Mouse (Mus musculus) lung, postnatal 14 days (tissue): ENCODE results near the gene Tbc1d4.

Experiments
- DNase-seq: peaks from one replicate; pipeline ENCODE4 v3.0.0; 2021

Gene Tbc1d4

DNA sequence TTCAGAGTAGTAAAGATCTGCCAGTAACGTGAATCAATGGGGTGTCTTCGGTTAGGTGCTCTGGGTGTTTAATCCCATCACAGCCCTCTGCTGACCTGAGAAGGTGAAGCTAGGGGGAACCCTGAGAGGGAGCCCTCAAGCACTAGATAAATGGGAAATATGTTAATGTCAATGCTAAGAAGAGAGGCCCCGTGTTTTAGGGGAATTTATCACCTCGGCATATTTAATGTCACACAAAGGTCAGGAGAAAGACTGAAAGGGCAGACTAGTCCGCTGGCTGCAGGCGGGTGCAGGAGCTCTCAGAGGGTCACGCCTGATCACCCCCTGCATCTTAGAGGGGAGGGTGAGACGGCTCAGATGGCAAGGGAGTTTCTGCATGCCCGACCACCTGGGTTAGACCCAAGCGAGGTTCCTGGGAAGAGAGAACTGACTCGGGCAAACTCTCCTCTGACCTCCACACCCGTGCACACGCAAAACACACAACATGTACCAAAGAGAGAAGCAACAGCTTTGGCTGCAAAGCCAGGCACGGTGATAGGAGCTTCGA lies 120.7 kb downstream of the Tbc1d4 start:
- DNase-seq, result no peak

GRCm38 (mm10) chr14:101486550-101486949 lies 122.4 kb downstream of the Tbc1d4 start:
- no peak for DNase-seq

GRCm38 (mm10) chr14:101483230-101483629 lies 125.8 kb downstream of the Tbc1d4 start:
- DNase-seq, result peak; percentile 32

- peak; percentile 57 for DNase-seq
Measured at GRCm38 (mm10) chr14:101482270-101482669, 126.7 kb downstream of the Tbc1d4 start.

DNA sequence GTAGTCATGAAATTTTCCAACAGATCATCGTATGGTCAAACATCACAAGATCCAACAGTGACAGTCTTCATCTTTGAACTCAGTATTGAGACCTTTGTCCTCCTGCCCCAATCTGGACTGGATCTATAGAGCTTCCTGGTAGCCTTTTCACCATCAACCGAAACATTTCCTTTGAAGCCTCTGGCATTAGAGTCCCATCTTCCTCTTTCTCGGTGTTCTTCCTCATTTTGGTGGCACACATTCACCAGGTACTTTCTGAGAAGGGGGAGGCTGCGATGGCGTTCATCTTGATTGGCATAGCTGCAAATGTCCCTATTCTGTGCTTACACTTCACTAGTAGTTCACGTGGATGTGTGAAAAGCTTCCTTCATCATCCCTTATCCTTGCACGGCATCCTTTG lies 127.8 kb downstream of the Tbc1d4 start:
- no peak for DNase-seq

DNA sequence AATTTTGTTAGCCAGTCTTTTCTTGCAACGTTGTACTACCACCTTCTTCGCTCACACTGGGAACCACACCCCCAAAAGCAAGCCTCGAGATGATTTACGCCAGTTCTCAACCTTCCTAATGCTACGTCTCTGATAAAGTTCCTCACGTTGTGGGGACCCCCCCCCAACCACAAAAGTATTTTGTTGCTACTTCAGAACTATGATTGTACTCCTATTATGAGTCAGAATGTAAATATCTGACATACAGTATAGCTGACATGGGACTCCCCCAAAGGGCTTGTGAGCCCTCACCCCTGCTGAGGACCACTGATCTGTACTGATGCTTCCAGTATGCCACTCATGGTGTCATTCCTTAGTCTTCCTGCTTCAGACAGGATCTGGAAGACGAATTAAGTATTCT lies 128.4 kb downstream of the Tbc1d4 start:
- no peak for DNase-seq

- no peak for DNase-seq
Measured at GRCm38 (mm10) chr14:101477827-101478220, 131.2 kb downstream of the Tbc1d4 start.

DNA sequence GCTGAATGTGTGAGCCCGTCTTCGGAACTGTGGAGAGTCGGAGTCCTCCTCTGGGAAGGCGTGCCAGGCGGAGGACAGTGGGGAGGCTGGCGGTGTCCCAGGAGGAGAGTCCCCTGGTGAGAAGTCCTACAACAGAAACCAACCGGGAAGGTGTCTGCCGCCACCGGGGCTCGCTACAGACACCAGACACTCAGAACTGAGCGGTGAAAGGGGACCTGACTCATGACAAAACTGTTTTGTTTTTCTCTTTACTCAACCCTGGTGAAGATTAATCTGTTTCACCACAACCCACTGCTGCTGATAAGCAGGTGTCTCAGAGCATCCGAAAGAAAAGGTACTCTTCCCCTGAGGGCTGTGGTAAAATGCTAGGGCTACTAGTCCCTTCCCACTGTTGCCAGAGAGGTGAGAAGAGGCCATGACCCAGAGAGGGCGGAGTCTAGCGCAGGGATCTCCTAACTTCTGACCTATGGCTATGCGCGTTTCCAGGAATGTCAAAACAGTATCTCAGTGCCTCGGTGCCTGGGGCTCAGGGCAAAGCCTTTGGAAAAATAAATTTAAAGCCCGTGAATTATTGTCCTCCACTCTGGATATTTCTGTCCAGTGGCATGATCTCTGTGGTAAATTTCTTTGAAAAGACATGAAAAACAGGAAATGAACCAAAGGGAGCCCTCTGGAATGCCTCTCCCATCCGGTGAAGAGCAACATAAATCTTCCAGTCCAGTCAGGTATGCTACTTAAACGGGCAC lies 131.7 kb downstream of the Tbc1d4 start:
- no peak for DNase-seq

DNA sequence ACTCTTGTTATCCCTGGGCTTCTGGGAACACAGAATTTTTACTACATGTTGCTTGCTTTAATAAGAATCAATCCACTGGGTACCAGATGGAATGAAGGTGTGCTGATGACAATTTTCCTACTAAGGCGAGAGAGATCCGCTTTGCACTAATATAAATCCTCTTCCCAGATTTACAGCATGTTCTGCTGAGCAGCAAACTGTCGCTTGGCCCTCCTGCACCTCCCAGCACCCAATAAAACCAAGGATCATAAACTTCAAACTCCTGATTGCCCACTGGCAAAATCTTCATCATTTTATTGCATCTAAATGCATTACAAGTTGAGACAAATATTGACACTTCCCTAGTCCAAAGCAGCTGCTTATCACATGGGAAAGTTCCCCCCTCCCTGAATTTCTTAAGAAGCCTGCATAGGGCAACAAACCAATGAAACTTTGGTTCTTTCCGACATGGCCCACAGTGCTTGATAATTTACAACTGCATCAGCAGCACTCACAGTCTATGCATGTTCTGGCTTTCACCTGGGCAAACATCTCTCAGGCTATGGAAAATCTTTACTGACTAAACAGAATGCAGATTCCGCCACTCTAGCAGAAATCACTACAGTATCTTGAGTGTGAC lies 139.4 kb downstream of the Tbc1d4 start:
- no peak for DNase-seq

- DNase-seq, result no peak
Measured at GRCm38 (mm10) chr14:101468143-101468542, 140.8 kb downstream of the Tbc1d4 start.

DNA sequence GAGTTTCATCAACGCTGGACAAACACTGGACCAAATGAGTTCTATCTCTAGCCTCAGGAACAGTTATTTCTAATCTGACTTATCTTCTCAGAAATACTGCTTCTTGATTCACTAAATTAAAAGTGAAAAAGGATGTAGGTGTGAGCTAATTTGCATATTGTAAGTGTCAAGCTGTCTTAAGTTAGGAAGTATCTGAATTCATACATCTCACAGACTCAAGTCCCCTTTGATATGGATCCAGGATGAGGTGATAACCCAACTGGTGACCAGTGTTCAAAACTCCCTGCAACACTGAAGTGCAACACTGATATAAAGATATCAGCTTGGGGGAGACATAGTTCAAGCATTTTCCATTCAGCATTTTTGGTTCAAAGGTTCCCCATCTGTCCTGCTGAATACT lies 141.5 kb downstream of the Tbc1d4 start:
- no peak for DNase-seq

- DNase-seq, result no peak
Measured at GRCm38 (mm10) chr14:101466521-101466920, 142.5 kb downstream of the Tbc1d4 start.

DNA sequence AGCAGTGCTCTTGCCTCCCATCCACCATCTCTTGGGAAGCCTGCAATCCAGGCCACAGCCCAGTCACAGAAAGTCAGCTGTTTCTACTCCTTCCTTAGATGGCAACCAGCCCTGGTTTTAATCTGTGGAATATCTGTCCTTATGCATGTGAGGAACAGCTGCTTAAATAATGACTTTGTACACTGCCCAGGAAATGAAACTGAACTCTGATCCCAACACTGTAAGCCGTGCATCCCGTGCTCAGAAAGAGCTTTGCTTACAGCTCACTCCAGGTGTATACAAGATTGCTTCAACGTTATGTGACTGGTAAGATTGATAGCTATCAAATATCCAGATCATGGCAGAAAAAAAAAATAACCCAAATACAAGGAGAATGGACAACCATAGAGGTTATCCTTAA lies 143.1 kb downstream of the Tbc1d4 start:
- DNase-seq, result no peak

DNA sequence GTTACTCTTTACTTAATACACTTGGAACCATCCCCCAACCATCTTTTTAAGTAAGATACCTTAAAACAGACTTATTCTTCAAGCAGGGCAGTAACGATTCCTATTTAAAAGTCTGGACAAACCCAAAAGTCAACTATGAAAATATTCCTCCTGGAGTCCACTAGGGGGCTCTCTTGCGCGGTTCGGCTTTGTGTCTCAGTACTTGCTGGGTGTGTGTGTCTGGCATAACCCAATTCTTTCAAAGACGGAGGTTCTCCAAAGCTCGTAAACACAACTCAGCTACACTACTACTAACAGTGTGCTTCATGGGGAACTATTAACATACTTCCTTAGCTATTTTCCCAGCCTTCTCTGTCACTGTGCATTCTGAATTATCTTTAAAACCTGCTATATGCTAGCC lies 148.2 kb downstream of the Tbc1d4 start:
- DNase-seq, result peak; percentile 62

DNA sequence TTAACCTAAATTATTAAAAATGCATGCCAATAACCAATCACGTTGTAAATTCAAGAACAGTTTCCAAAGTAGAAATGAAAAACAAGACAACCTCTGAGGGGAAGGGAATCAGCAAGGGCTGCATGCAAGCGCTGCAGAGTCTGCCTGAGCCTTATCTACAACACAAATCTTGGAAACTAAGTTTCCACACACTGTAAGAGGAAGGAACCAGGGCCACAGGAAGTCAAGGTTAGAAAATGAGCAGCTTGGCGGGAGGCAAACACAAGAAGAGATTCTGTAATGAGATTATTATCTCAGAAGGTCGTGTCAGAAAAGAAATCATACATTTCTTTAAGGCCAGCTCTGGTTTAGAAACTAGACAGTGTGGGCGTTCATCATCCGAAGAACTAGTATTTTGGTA lies 156.1 kb downstream of the Tbc1d4 start:
- no peak for DNase-seq

DNA sequence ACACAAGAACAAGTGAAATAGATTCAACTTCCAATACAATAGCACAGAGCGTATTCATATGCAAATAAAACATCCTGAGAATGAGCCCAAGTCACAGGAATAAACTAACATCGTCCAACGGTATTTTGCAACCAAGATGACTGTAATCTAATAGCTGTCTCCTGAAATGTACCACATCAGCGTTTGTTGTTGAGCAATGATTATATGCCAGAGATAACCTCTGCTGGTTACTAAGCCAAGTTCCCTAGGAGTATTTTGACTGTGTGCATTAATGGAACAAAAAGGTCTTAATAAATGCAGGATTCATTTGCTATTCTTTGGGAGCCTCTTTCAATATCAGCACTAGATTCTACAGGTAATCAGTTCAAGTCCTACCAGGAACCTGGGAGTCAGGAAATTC lies 161.1 kb downstream of the Tbc1d4 start:
- DNase-seq, result no peak

DNA sequence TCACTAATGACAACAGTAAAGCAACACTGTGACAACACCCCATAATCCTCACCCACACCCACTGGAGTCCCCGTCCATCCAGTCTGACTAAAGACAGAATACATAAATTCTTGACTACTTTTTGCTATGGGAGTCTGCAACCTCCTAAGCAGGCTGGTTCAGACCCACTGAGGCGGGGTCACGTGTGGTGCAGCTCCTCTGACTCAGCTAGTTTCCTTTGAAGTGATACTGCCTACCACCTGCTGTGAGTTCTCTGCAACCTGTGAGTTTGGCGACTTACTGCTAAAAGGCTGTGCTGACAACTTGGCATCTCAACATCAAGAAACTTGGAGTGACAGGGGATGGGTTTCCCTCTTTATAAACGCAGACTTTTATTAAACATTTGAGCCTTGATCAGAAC lies 163.8 kb downstream of the Tbc1d4 start:
- no peak for DNase-seq

- no peak for DNase-seq
Measured at GRCm38 (mm10) chr14:101437925-101438324, 171.1 kb downstream of the Tbc1d4 start.

GRCm38 (mm10) chr14:101430536-101430935 lies 178.5 kb downstream of the Tbc1d4 start:
- no peak for DNase-seq

DNA sequence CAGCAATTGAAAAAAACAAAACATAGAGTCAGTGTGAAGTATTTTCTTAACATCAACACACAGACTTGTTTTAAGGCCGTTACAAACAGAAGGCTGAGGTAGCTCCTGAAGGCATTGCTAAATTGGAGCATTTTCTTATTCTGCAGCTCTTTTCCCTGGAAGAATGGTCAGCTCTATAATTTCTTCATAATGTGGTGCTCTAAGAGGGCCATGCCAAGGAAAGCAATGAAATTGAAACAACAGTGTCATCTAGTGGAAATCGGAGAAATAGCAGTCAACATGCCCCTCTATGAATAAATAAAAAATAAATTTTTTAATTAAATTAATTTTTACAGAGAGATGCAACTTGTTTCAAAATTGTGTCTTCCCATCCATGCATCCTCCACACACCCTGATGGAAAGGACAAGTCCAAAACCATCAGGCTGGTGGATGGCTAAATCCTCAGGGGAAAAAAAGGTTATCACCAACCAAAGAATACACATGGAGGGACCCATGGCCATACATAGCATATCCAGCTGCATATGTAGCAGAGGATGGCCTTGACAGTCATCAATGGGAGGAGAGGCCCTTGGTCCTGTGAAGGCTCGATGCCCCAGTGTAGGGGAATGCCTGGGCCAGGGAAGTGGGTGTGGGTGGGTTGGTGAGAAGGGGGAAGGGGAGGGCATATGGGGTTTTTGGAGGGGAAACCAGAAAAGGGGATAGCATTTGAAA lies 180.0 kb downstream of the Tbc1d4 start:
- no peak for DNase-seq

DNA sequence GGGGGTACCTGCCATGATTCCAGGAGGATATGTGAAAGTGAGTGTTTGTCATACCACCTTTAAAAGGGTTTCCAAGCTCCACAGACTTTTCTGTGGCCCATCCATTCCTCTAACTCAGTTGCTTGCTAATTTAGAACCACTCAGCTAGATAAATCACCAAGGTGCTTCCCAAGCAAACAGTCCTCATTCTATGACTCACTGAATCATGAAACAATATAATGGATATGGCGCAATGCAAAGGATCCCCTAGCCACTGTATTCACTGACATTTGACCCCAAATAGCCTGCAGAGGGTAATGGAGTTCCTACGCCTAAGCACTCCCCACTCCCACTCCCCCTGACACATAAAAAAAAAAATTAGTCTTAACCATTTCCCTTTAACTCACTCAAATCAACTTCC lies 191.3 kb downstream of the Tbc1d4 start:
- DNase-seq, result no peak
